Mouse (Mus musculus): ENCODE measurements around the gene Tmem121. TPM values are rescaled to one million over a fixed set of nuclear protein-coding genes. Genes with fewer than 3 reads are reported as not detected.
"Not testable (repeated sequence)": the region's sequence is repeated elsewhere in the genome, so short reads cannot be mapped to it uniquely, and the experiment has no call there.

Gene Tmem121
- polyA plus RNA-seq, 1 experiment from 2014 or later: 1.5 TPM

- Histone ChIP-seq H3K27ac (ENCODE audit: low read depth, low read length) (no peak overlapping the region), H3K27me3 (ENCODE audit: control insufficient read depth, insufficient read depth, low read length) (no peaks in the 10 kb centered on the region), H3K9ac (ENCODE audit: low read depth, low read length) (no peak overlapping the region), H3K36me3 (ENCODE audit: control insufficient read depth, insufficient read depth, low read length) (no peaks in the 10 kb centered on the region), H3K4me1 (ENCODE audit: control insufficient read depth, insufficient read depth, low read length) (no peaks in the 10 kb centered on the region), H3K4me2 (no peak overlapping the region), H3K9me3 (replicated peaks; ENCODE audit: control insufficient read depth, low read length) (no peaks in the 10 kb centered on the region), H3K4me3 (ENCODE audit: low read depth, low read length) (no peak overlapping the region)
- WGBS (ENCODE audit: insufficient replicate concordance): 90% methylated on average over 6 of the region's 6 CpGs
- ATAC-seq (replicated peaks; ENCODE audit: insufficient number of reproducible peaks, low FRiP score, low TSS enrichment): no peak
Measured at GRCm38 (mm10) chr12:113224687-113225091, 39.0 kb downstream of the Tmem121 start.

- no peak overlapping the region for H3K4me3 ChIP-seq (ENCODE audit: low read depth, low read length)
- no peak overlapping the region for H3K27ac ChIP-seq (ENCODE audit: low read depth, low read length)
- no peaks in the 10 kb centered on the region for H3K9me3 ChIP-seq (replicated peaks; ENCODE audit: control insufficient read depth, low read length)
- no peak overlapping the region for H3K9ac ChIP-seq (ENCODE audit: low read depth, low read length)
- H3K4me1 ChIP-seq (ENCODE audit: control insufficient read depth, insufficient read depth, low read length): no peaks in the 10 kb centered on the region
- no peak overlapping the region for H3K4me2 ChIP-seq
- H3K27me3 ChIP-seq (ENCODE audit: control insufficient read depth, insufficient read depth, low read length): no peaks in the 10 kb centered on the region
- WGBS (ENCODE audit: insufficient replicate concordance): 59% methylated on average over 6 of the region's 6 CpGs
- no peaks in the 10 kb centered on the region for H3K36me3 ChIP-seq (ENCODE audit: control insufficient read depth, insufficient read depth, low read length)
- no peak for ATAC-seq (replicated peaks; ENCODE audit: insufficient number of reproducible peaks, low FRiP score, low TSS enrichment)
Measured at GRCm38 (mm10) chr12:113227970-113228593, 42.4 kb downstream of the Tmem121 start.

GRCm38 (mm10) chr12:113230741-113231140 lies 45.0 kb downstream of the Tmem121 start:
- no peak for ATAC-seq (replicated peaks; ENCODE audit: insufficient number of reproducible peaks, low FRiP score, low TSS enrichment)
- 79% methylated on average over 4 of the region's 4 CpGs for WGBS (ENCODE audit: insufficient replicate concordance)
- no peaks in the 10 kb centered on the region for H3K36me3 ChIP-seq (ENCODE audit: control insufficient read depth, insufficient read depth, low read length)
- no peaks in the 10 kb centered on the region for H3K9me3 ChIP-seq (replicated peaks; ENCODE audit: control insufficient read depth, low read length)
- no peaks in the 10 kb centered on the region for H3K27me3 ChIP-seq (ENCODE audit: control insufficient read depth, insufficient read depth, low read length)
- H3K4me1 ChIP-seq (ENCODE audit: control insufficient read depth, insufficient read depth, low read length): no peaks in the 10 kb centered on the region
- no peak overlapping the region for H3K9ac ChIP-seq (ENCODE audit: low read depth, low read length)
- no peak overlapping the region for H3K27ac ChIP-seq (ENCODE audit: low read depth, low read length)
- H3K4me2 ChIP-seq: no peak overlapping the region
- H3K4me3 ChIP-seq (ENCODE audit: low read depth, low read length): no peak overlapping the region

GRCm38 (mm10) chr12:113231551-113232263 lies 46.0 kb downstream of the Tmem121 start:
- not testable (repeated sequence) for H3K9ac ChIP-seq (ENCODE audit: low read depth, low read length); H3K27me3 ChIP-seq (ENCODE audit: control insufficient read depth, insufficient read depth, low read length); H3K27ac ChIP-seq (ENCODE audit: low read depth, low read length); H3K9me3 ChIP-seq (replicated peaks; ENCODE audit: control insufficient read depth, low read length); H3K36me3 ChIP-seq (ENCODE audit: control insufficient read depth, insufficient read depth, low read length); ATAC-seq (replicated peaks; ENCODE audit: insufficient number of reproducible peaks, low FRiP score, low TSS enrichment); H3K4me3 ChIP-seq (ENCODE audit: low read depth, low read length); H3K4me2 ChIP-seq; H3K4me1 ChIP-seq (ENCODE audit: control insufficient read depth, insufficient read depth, low read length)
- 79% methylated on average over 6 of the region's 6 CpGs for WGBS (ENCODE audit: insufficient replicate concordance)

- H3K4me1 ChIP-seq (ENCODE audit: control insufficient read depth, insufficient read depth, low read length); H3K27ac ChIP-seq (ENCODE audit: low read depth, low read length); H3K4me2 ChIP-seq; H3K27me3 ChIP-seq (ENCODE audit: control insufficient read depth, insufficient read depth, low read length); H3K4me3 ChIP-seq (ENCODE audit: low read depth, low read length); H3K9ac ChIP-seq (ENCODE audit: low read depth, low read length); H3K9me3 ChIP-seq (replicated peaks; ENCODE audit: control insufficient read depth, low read length); H3K36me3 ChIP-seq (ENCODE audit: control insufficient read depth, insufficient read depth, low read length); ATAC-seq (replicated peaks; ENCODE audit: insufficient number of reproducible peaks, low FRiP score, low TSS enrichment): not testable (repeated sequence)
- 36% methylated on average over 1 of the region's 1 CpGs for WGBS (ENCODE audit: insufficient replicate concordance)
Measured at GRCm38 (mm10) chr12:113232264-113232750, 46.6 kb downstream of the Tmem121 start.

Other genes starting within 250 kb of the Tmem121 start
- 44.2 and 50.7 TPM in 2 replicates for gene Nudt14, start 243.8 kb upstream of the Tmem121 start, polyA plus RNA-seq (2014; fragmentation: Nextera tagmentation; extraction: Ambion mirVana)
- gene Btbd6, start 209.4 kb upstream of the Tmem121 start, polyA plus RNA-seq (2014; fragmentation: Nextera tagmentation; extraction: Ambion mirVana): 18.9 and 22.5 TPM in 2 replicates
- gene Brf1, start 185.2 kb upstream of the Tmem121 start, polyA plus RNA-seq (2014; fragmentation: Nextera tagmentation; extraction: Ambion mirVana): 33.7 and 39.5 TPM in 2 replicates
- gene Pacs2, start 171.4 kb upstream of the Tmem121 start, polyA plus RNA-seq (2014; fragmentation: Nextera tagmentation; extraction: Ambion mirVana): 7.3 and 11.3 TPM in 2 replicates
- gene Tex22, start 111.4 kb upstream of the Tmem121 start, polyA plus RNA-seq (2014; fragmentation: Nextera tagmentation; extraction: Ambion mirVana): 0.16 TPM in 1 of 2 replicates, not detected in the other
- 12.3 and 14.7 TPM in 2 replicates for gene Mta1, start 87.7 kb upstream of the Tmem121 start, polyA plus RNA-seq (2014; fragmentation: Nextera tagmentation; extraction: Ambion mirVana)
- 1,118 and 1,169 TPM in 2 replicates for gene Crip2, start 45.7 kb upstream of the Tmem121 start, polyA plus RNA-seq (2014; fragmentation: Nextera tagmentation; extraction: Ambion mirVana)
- 525 and 533 TPM in 2 replicates for gene Crip1, start 39.6 kb upstream of the Tmem121 start, polyA plus RNA-seq (2014; fragmentation: Nextera tagmentation; extraction: Ambion mirVana)
- gene Tedc1, start 29.5 kb upstream of the Tmem121 start, polyA plus RNA-seq (2014; fragmentation: Nextera tagmentation; extraction: Ambion mirVana): 15.8 and 16.6 TPM in 2 replicates